Mouse (Mus musculus) mouse embryonic stem cell (cell line): ENCODE measurements around the gene Rsbn1.

Source experiments
- in situ Hi-C, 2 experiments: fragments of 300-500 bp; cut with MboI; formaldehyde crosslinking; loops; 1 replicate in 1 of 2; 3 replicates in 1 of 2; pipeline ENCODE4 v1.14.3; 2019 to 2020; ENCODE audit warnings: low sequenced_read_pairs in 2 of 2, low pct_unique_long_range_greater_than_20kb in 1 of 2, mixed read lengths in 1 of 2; ENCODE audit not compliant: unreplicated experiment in 1 of 2

The Rsbn1 gene

DNA sequence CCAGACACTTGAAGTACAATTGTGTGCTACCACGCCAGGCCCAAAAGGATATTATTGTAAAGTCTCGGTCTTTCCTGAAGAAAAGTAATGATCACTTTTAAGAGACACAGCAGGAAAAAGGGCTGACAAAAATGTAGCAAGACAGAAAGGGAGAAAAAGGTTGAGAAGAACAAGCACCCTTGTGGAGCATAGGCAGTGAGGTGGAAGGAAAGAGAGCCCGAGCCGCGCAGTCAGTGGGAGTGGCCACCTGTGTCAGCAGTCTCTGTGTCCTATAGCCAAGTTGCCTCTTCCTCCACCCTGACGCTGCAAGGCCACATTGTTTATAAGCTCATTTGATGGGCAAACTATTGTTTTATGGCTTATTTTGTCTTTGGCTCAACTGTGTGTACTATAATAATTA lies 13.6 kb downstream of the Rsbn1 start:
- in situ Hi-C loops = no loop called here

GRCm38 (mm10) chr3:103944794-103945562 lies 31.1 kb downstream of the Rsbn1 start:
- in situ Hi-C loops = no loop called here

- in situ Hi-C loops = no loop called here
These were observed 34.7 kb downstream of the Rsbn1 start for GRCm38 (mm10) chr3:103948666-103949065.

DNA sequence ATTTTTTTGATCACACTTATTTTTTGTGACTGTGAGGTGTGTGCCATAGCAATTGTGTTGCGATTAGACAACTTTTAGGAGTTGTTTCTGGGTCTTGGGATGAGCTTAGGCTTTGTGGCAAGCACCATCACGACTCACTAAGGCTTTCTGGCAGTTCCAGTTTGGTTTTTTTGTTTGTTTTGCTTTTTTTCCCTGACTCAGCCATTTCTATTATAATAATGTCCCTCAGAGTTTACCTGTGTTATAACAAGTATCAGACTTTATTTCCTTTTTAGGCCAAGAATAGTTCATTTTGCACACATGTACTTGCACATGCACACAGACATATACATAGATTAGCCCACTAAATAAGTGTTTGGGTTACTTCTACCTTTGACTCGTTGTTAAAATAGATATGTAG lies 46.7 kb downstream of the Rsbn1 start:
- in situ Hi-C loops = no loop called here

DNA sequence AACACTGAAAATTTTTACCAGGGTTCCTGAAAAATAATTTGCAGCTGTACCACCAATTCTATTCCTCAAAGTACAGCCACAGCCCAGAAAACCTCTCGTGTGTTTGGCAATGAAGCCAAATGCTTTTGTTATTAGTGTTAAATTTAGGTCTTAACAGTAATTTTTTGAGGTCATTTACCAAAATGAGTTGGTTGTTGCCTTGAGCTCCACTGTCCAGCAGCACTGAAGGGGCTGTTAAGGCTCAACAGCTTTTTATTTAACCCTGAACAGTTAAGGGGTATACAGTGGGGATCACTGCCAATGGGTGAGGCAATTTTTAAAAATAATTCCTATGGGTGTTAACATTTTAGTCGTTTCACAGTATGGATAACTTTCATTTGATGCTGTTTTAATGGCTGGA lies 53.3 kb downstream of the Rsbn1 start:
- in situ Hi-C loops = no loop called here

DNA sequence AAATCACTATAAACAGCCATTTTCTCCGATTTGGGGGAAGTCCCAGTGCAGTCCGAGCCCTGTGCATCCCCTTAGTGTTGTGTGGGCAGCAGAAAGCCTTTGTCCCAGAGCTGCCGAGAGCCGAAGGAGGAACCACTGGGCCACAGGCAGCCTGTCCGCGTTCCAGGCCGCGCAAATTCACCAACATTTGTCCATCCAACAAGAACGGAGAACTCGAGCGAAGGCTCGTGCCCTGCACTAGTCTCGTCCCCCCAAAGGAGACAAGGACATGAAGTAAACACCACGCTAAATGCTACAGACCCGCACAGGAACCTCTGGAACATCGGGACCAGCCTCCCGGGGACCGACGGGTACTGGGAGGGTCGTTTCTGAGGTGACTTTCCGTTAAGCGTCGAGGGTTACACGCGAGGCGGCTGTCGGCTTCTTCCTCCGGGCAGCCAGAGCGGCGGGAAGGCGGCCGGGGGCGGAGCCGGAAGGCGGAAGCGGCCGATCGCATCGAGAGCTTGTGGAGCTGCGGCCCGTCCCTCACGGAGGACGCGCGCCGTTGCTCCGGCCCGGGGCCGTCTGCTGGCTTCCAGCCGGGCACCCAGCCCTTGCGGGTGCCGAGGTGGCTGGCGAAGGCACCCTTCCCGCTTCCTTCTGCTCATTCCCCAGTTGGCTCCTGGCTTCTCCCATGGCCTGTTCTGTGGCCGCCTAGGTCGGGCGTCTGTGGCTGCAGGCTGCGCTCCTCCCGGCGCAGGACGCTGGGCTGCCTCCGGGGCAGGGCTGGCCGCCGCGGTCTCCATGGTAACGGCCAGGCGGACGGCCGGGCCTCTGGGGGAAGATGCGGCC lies 54.2 kb downstream of the Rsbn1 start, which contains the start of gene Phtf1:
TSS of gene Phtf1 (plus strand) at position 250 of the 831 bp plus-strand sequence.
- in situ Hi-C loops = no loop called here

- in situ Hi-C loops = no loop called here
These were observed 54.8 kb downstream of the Rsbn1 start for GRCm38 (mm10) chr3:103968701-103969100.

DNA sequence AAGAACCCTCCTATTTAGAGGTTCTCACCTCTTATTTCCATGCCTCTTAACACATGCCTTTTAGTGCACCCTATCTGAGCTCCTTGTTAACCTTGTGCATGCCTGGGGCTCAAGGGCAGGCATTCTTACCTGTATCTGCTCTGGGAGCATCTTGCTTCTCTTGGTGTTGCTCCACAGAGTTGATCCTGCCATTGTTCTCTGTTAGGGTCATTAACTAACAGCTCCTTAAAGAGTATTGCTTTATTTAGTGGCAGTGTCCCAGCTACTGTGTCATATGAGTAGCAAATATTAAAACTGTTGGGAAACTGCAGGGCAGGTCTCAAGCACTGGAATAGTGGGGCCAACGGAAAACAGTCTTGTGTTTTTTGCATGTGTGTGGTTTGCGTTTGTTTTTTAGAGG lies 57.2 kb downstream of the Rsbn1 start:
- in situ Hi-C loops = no loop called here

GRCm38 (mm10) chr3:103984556-103984955 lies 70.6 kb downstream of the Rsbn1 start:
- in situ Hi-C loops = no loop called here

DNA sequence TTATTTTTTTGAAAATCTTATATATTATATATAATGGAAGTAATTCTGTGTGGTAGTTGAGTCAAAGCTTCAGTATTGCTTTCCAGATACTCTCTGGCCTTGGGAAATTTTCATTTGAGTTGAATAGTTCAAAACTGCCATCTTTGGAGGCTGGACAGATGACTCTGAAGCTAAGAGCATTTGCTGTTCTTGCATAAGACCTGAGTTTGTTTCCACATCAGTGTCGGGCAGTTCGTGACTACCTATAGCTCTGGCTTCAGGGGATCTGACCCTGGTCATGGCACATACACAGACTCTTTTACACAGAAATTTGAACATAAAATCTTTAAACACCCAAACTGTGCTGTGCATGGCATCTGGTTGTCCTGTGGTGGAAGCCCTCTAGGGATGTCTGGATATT lies 71.3 kb downstream of the Rsbn1 start:
- in situ Hi-C loops = no loop called here

GRCm38 (mm10) chr3:103987831-103988432 lies 74.0 kb downstream of the Rsbn1 start:
- in situ Hi-C loops = no loop called here

- in situ Hi-C loops = no loop called here
These were observed 75.4 kb downstream of the Rsbn1 start for GRCm38 (mm10) chr3:103989352-103989751.

DNA sequence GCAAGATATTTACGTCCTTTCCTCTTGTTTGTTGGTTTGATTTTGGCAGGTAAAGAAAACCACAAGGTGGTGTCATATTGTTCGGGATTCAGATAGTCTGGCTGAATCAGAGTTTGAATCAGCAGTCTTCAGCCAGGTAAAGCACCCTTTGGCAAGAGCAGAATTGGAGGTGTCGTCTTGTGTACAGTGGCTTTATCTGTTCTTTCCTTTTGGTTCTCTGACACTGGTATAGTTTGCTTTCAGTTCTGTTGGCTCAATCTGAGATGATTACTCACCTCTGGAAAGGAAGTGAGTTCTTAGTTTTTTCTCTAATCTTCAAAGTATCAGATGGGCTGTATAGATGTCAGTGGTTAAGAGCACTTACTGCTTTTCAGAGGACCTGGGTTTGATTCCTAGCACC lies 77.4 kb downstream of the Rsbn1 start:
- in situ Hi-C loops = no loop called here

DNA sequence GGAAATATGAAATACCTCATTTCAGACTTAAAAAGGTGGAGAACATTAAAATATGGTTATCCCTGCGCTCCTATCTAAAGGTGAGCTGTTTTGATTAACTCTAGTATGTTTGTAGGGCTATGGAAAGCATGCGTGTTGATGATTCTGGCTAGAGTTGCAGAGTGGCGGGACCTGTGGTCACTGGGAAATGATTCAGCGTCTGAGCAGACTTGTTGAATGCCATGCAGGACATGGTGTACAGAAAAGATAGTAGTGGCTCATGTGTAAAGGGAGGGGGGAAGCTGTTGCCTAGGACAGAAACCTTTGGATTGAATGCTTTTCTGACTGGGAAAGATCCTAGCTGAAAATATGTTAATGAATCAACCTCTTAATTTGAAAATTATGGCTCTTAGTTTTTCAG lies 84.8 kb downstream of the Rsbn1 start:
- in situ Hi-C loops = no loop called here

DNA sequence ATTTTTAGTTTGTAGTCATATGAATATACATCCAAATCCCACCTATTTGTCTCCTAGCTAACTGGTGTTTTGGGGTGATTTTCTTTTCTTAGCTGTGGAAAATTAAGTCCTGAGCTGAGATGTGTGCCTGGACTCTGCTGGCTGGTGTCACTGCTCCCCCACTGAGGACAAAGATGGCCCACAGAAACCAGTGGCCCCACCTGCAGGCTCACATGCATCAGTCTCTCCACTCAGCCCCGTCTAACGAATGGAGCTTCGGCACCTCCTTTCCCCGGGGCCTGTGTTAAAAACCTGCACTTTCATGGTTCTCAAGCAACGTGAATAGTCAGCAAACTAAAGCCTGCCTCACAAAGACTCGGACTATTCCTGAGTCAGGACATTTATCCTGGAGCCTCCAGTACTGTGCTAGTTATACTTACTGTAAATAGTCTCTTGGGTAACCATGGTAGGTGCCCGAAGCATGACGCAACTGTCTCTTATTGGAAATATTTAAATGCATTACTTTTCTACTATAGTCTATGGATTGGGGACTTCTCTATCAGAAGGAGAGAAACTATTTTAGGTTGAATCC lies 93.1 kb downstream of the Rsbn1 start:
- in situ Hi-C loops = no loop called here

DNA sequence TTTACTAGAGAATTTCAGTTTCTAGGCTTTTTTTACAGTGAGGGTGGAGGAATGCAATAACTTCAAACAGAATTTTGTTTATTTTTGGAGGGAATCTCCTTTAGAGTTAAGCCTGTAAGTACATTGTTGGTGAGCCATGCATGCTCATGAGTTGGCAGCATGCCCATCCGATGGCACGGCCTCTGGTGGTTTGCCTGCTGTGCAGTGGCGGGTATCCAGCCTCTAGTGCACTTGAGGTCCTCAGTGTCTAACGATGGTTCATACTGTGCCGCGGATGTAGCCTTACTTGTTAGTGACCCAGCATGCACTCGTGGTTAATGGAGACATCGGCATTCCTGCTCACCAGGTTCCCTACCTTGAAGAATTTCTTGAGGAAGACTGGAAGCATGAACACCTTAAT lies 93.6 kb downstream of the Rsbn1 start:
- in situ Hi-C loops = no loop called here

GRCm38 (mm10) chr3:104009924-104010662 lies 96.2 kb downstream of the Rsbn1 start:
- in situ Hi-C loops = loop anchor here in 1 of 2 experiments (10.0 kb wide), 1 partner anchor 435 kb away; no protein-coding TSS in a partner anchor

GRCm38 (mm10) chr3:104011972-104012371 lies 98.1 kb downstream of the Rsbn1 start:
- in situ Hi-C loops = loop anchor here in 1 of 2 experiments (10.0 kb wide), 1 partner anchor 433 kb away; no protein-coding TSS in a partner anchor
